Mouse (Mus musculus): ENCODE measurements at regions not wholly inside any gene's neighbourhood (a gene's known extent, or its start where the extent isn't known, plus 50 kb on each side); places are given as distances from the start of the nearest gene placed in this dataset.

DNA sequence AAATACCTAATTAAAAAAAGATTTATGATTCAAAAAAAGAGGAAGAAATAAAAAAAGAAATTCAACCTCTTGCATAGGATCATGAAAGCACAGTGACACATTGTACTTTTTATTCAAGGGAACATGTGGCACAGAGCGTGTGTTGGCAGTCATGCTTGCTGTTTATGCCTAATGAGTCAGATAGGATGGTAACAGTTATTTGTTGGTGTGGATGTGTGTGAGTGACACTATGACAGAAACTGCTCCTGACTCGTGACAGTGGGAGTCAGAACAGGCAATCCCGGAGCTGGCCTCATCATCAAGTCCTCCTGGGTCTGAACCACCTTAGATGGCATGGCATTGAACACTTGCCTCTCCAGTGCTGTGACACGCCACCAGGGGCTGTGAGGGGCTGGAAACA is 261.4 kb downstream of the Pax1 start:
- no peaks in the 10 kb centered on the region for H3K27me3 ChIP-seq (replicated peaks; ENCODE audit: control insufficient read depth, insufficient read depth, low read length)
- H3K27ac ChIP-seq (ENCODE audit: low read depth, low read length): no peak overlapping the region
- H3K9me3 ChIP-seq (ENCODE audit: control insufficient read depth, low read length): no peaks in the 10 kb centered on the region
- ATAC-seq (replicated peaks; ENCODE audit: low FRiP score) (no peak), DNase-seq (ENCODE audit: low spot score) (no peak)
- no peak overlapping the region for H3K4me3 ChIP-seq (ENCODE audit: low read depth, low read length)
- 78% methylated on average over 4 of the region's 4 CpGs for WGBS
- H3K4me2 ChIP-seq: no peak overlapping the region
- H3K9ac ChIP-seq (ENCODE audit: low read depth, low read length): no peak overlapping the region
- no peaks in the 10 kb centered on the region for H3K36me3 ChIP-seq (ENCODE audit: control insufficient read depth, insufficient read depth, low read length)
- no peaks in the 10 kb centered on the region for H3K4me1 ChIP-seq (replicated peaks; ENCODE audit: control insufficient read depth, insufficient read depth, low read length)

DNA sequence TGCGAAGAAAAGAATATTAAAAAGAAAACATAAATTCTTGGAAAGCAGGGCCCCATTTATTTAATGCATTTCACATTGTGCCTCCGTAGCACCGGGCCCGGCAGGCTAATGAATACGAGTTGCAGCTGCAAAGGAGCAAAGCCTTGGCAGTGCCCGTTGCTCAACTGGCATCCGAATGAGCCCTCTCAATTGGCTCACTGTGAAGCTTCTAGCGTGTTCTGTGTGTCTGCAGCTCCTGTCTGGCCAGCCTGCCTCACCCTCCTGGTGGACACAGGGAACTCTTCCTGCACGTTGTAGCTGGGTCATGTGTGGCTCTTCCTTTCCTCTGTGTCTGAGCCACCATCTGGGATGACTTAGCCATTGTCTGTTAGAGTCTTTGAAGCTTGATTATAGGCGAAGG is 256.1 kb downstream of the Pax1 start:
- DNase-seq (ENCODE audit: low spot score) (no peak), ATAC-seq (replicated peaks; ENCODE audit: low FRiP score) (no peak)
- H3K9me3 ChIP-seq (ENCODE audit: control insufficient read depth, low read length): no peaks in the 10 kb centered on the region
- 74% methylated on average over 10 of the region's 10 CpGs for WGBS
- H3K9ac ChIP-seq (ENCODE audit: low read depth, low read length): no peak overlapping the region
- no peak overlapping the region for H3K27ac ChIP-seq (ENCODE audit: low read depth, low read length)
- no peaks in the 10 kb centered on the region for H3K4me1 ChIP-seq (replicated peaks; ENCODE audit: control insufficient read depth, insufficient read depth, low read length)
- H3K27me3 ChIP-seq (replicated peaks; ENCODE audit: control insufficient read depth, insufficient read depth, low read length): no peaks in the 10 kb centered on the region
- H3K36me3 ChIP-seq (ENCODE audit: control insufficient read depth, insufficient read depth, low read length): no peaks in the 10 kb centered on the region
- no peak overlapping the region for H3K4me3 ChIP-seq (ENCODE audit: low read depth, low read length)
- no peak overlapping the region for H3K4me2 ChIP-seq

DNA sequence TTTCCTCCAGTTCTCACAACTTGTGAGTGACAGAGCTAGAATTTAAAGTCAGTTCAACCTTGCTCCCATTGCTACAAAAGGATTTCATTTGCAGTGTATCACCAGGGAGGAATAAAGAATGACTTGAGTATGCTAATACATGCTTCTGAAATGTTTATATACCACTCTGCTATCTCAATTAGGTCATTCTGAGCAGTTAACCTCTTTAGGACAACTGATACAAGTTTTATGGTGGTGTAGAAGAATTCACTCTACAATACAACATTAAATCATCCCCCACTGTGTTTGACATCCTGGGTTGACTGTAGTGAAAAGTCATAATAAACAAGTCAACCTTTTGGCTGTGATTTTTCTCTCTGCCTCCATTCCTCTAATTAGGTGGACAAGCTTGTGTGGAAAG is 248.6 kb downstream of the Pax1 start:
- H3K27ac ChIP-seq (ENCODE audit: low read depth, low read length): no peak overlapping the region
- no peaks in the 10 kb centered on the region for H3K27me3 ChIP-seq (replicated peaks; ENCODE audit: control insufficient read depth, insufficient read depth, low read length)
- ATAC-seq (replicated peaks; ENCODE audit: low FRiP score) (no peak), DNase-seq (ENCODE audit: low spot score) (no peak)
- H3K4me1 ChIP-seq (replicated peaks; ENCODE audit: control insufficient read depth, insufficient read depth, low read length): no peaks in the 10 kb centered on the region
- H3K4me2 ChIP-seq: no peak overlapping the region
- H3K4me3 ChIP-seq (ENCODE audit: low read depth, low read length): no peak overlapping the region
- no peaks in the 10 kb centered on the region for H3K9me3 ChIP-seq (ENCODE audit: control insufficient read depth, low read length)
- H3K36me3 ChIP-seq (ENCODE audit: control insufficient read depth, insufficient read depth, low read length): no peaks in the 10 kb centered on the region
- H3K9ac ChIP-seq (ENCODE audit: low read depth, low read length): no peak overlapping the region

- Histone ChIP-seq H3K36me3 (ENCODE audit: control insufficient read depth, insufficient read depth, low read length) (no peaks in the 10 kb centered on the region), H3K27ac (ENCODE audit: low read depth, low read length) (no peak overlapping the region), H3K9me3 (ENCODE audit: control insufficient read depth, low read length) (no peaks in the 10 kb centered on the region), H3K4me2 (no peak overlapping the region), H3K4me1 (replicated peaks; ENCODE audit: control insufficient read depth, insufficient read depth, low read length) (no peaks in the 10 kb centered on the region), H3K4me3 (ENCODE audit: low read depth, low read length) (no peak overlapping the region), H3K9ac (ENCODE audit: low read depth, low read length) (no peak overlapping the region), H3K27me3 (replicated peaks; ENCODE audit: control insufficient read depth, insufficient read depth, low read length) (no peaks in the 10 kb centered on the region)
- DNase-seq (ENCODE audit: low spot score): no peak
- WGBS: 28% methylated on average over 2 of the region's 2 CpGs
- no peak for ATAC-seq (replicated peaks; ENCODE audit: low FRiP score)
Measured at GRCm38 (mm10) chr2:147601639-147602038, 239.9 kb downstream of the Pax1 start.

DNA sequence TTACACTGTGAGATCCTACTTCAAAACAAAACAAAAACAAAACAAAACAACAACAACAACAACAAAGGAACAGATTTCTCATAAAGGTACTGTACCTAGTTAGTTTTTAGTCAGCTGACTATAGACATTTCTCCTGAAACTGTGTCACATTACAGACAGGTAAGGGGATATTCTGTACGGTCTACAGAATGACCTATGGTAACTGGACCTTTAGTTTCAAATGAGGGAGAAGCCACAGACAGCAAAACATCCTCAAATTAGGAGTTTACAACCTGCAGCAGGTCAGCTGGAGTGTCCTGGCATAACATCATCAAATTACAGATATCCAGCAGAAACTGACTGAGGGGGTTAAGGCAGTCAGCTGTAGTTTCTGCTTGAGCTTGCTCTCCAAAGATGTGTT is 210.7 kb downstream of the Pax1 start:
- no peak for ATAC-seq (replicated peaks; ENCODE audit: low FRiP score)
- Histone ChIP-seq H3K4me1 (replicated peaks; ENCODE audit: control insufficient read depth, insufficient read depth, low read length) (no peaks in the 10 kb centered on the region), H3K4me3 (ENCODE audit: low read depth, low read length) (no peak overlapping the region), H3K4me2 (no peak overlapping the region), H3K9me3 (ENCODE audit: control insufficient read depth, low read length) (no peaks in the 10 kb centered on the region), H3K27ac (ENCODE audit: low read depth, low read length) (no peak overlapping the region), H3K27me3 (replicated peaks; ENCODE audit: control insufficient read depth, insufficient read depth, low read length) (no peaks in the 10 kb centered on the region), H3K36me3 (ENCODE audit: control insufficient read depth, insufficient read depth, low read length) (no peaks in the 10 kb centered on the region), H3K9ac (ENCODE audit: low read depth, low read length) (no peak overlapping the region)
- DNase-seq (ENCODE audit: low spot score): no peak
- WGBS: 85% methylated on average over 1 of the region's 1 CpGs

DNA sequence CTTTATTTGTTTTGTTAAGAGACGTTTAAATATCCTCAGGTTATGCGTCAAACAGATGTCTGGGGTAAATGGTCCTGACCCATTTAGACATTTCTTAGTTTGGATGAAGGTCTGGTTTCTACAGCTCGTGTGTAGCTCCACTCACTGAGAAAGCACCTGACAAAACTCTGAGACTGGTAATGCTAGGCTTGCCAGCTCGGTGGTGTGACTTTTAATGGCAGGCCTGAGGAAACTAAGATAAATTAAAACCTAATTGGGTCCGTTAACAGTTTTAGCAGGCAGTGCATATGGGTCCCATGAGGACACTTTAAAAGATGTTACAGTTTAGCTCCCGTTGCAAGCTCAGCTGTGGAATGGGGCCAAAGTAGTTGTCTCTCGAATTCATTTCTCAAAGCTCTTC is 199.5 kb downstream of the Pax1 start:
- Histone ChIP-seq H3K9me3 (ENCODE audit: control insufficient read depth, low read length) (no peaks in the 10 kb centered on the region), H3K4me2 (no peak overlapping the region), H3K36me3 (ENCODE audit: control insufficient read depth, insufficient read depth, low read length) (no peaks in the 10 kb centered on the region), H3K9ac (ENCODE audit: low read depth, low read length) (no peak overlapping the region), H3K4me1 (replicated peaks; ENCODE audit: control insufficient read depth, insufficient read depth, low read length) (no peaks in the 10 kb centered on the region), H3K27me3 (replicated peaks; ENCODE audit: control insufficient read depth, insufficient read depth, low read length) (no peaks in the 10 kb centered on the region), H3K27ac (ENCODE audit: low read depth, low read length) (no peak overlapping the region), H3K4me3 (ENCODE audit: low read depth, low read length) (no peak overlapping the region)
- ATAC-seq (replicated peaks; ENCODE audit: low FRiP score) (no peak), DNase-seq (ENCODE audit: low spot score) (no peak)
- 71% methylated on average over 7 of the region's 7 CpGs for WGBS

DNA sequence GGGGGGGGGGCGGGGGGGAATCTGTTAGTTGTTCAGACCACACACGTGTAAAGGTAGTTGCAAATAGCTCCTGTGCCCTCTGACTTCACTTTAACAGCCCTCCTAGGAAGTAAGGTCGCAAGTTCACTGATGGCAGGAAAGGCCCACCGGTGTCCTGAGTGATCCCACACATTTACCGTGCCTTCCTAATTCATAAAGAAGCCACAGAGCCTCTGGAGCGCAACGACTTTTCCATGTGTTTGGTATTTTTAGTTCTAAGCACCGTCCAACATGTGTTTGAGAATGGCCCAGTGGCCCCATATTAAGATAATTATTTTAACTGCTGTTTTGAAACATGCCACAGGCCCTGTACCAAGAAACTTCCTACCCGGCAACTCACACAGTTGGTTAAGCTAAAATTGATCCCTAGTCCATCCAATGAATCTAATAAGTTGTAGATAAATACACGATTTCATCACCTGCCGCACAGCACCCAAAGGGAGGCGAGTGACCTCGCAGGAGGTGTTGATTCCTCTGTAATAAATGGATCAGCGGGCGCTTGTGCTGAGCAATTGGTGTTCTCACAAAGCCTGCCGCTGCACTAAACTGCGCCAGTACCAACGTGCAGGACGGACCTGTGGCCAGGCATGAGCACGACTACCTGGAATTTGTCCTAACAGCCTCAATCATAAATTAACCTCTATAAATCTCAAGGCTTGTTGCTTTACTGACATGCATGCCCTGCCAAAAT is 198.9 kb downstream of the Pax1 start:
- H3K27ac ChIP-seq (ENCODE audit: low read depth, low read length): no peak overlapping the region
- H3K36me3 ChIP-seq (ENCODE audit: control insufficient read depth, insufficient read depth, low read length): no peaks in the 10 kb centered on the region
- no peak overlapping the region for H3K9ac ChIP-seq (ENCODE audit: low read depth, low read length)
- 85% methylated on average over 20 of the region's 20 CpGs for WGBS
- DNase-seq (ENCODE audit: low spot score) (no peak), ATAC-seq (replicated peaks; ENCODE audit: low FRiP score) (no peak)
- no peak overlapping the region for H3K4me2 ChIP-seq
- no peak overlapping the region for H3K4me3 ChIP-seq (ENCODE audit: low read depth, low read length)
- no peaks in the 10 kb centered on the region for H3K27me3 ChIP-seq (replicated peaks; ENCODE audit: control insufficient read depth, insufficient read depth, low read length)
- H3K9me3 ChIP-seq (ENCODE audit: control insufficient read depth, low read length): no peaks in the 10 kb centered on the region
- no peaks in the 10 kb centered on the region for H3K4me1 ChIP-seq (replicated peaks; ENCODE audit: control insufficient read depth, insufficient read depth, low read length)

DNA sequence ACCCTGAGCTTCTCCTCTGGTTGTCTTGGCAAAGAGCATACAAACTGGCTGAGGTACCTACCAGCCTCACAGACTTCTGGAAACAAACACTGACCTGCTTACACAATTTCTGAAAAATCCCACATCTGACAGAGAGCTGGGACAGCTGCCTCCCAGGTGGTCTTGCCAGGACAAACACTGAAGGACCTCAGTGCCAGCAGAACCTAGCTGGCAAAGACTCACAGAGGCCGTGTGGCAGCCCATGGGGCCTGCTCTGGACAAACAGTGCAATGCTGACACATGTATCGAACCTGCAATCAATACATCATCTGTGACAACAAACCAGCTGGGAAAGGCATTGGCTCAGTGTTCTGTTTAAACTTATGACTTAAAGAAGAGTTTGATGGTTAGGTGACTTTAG is 167.4 kb downstream of the Pax1 start:
- DNase-seq (ENCODE audit: low spot score) (no peak), ATAC-seq (replicated peaks; ENCODE audit: low FRiP score) (no peak)
- no peaks in the 10 kb centered on the region for H3K9me3 ChIP-seq (ENCODE audit: control insufficient read depth, low read length)
- H3K4me1 ChIP-seq (replicated peaks; ENCODE audit: control insufficient read depth, insufficient read depth, low read length): no peaks in the 10 kb centered on the region
- no peak overlapping the region for H3K4me3 ChIP-seq (ENCODE audit: low read depth, low read length)
- WGBS: 49% methylated on average over 2 of the region's 2 CpGs
- no peaks in the 10 kb centered on the region for H3K27me3 ChIP-seq (replicated peaks; ENCODE audit: control insufficient read depth, insufficient read depth, low read length)
- no peak overlapping the region for H3K9ac ChIP-seq (ENCODE audit: low read depth, low read length)
- no peak overlapping the region for H3K27ac ChIP-seq (ENCODE audit: low read depth, low read length)
- no peaks in the 10 kb centered on the region for H3K36me3 ChIP-seq (ENCODE audit: control insufficient read depth, insufficient read depth, low read length)
- no peak overlapping the region for H3K4me2 ChIP-seq

DNA sequence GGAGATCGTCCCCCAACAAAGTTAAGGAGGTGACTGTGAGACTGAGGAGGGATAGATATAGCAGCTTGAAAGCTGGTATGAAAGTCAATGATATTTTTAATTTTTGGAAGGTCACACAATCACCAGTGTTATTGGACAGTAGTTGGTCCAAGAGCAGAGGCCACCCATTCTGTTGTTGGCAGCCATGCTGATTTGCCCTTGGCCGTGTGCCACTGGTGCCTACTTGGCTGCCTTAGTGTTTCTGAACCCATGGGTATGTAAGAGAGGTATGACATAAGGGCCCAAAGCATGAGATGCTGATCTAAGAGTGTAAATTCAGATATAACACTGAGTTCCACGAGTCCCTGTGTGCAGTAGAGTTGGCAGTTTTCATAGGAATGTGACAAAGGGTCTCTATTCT is 153.7 kb downstream of the Pax1 start:
- Histone ChIP-seq H3K4me3 (ENCODE audit: low read depth, low read length) (no peak overlapping the region), H3K27ac (ENCODE audit: low read depth, low read length) (no peak overlapping the region), H3K9ac (ENCODE audit: low read depth, low read length) (no peak overlapping the region), H3K27me3 (replicated peaks; ENCODE audit: control insufficient read depth, insufficient read depth, low read length) (no peaks in the 10 kb centered on the region), H3K9me3 (ENCODE audit: control insufficient read depth, low read length) (no peaks in the 10 kb centered on the region), H3K4me1 (replicated peaks; ENCODE audit: control insufficient read depth, insufficient read depth, low read length) (no peaks in the 10 kb centered on the region), H3K4me2 (no peak overlapping the region), H3K36me3 (ENCODE audit: control insufficient read depth, insufficient read depth, low read length) (no peaks in the 10 kb centered on the region)
- 68% methylated on average over 3 of the region's 3 CpGs for WGBS
- ATAC-seq (replicated peaks; ENCODE audit: low FRiP score) (no peak), DNase-seq (ENCODE audit: low spot score) (no peak)
